Mouse (Mus musculus): Measurements from ENCODE around the gene Cyp4f18. TPM values are rescaled to one million over a fixed set of nuclear protein-coding genes. Genes with fewer than 3 reads are reported as not detected.

The Cyp4f18 gene
- polyA plus RNA-seq, 1 experiment from 2014 or later = 11.2 TPM

DNA sequence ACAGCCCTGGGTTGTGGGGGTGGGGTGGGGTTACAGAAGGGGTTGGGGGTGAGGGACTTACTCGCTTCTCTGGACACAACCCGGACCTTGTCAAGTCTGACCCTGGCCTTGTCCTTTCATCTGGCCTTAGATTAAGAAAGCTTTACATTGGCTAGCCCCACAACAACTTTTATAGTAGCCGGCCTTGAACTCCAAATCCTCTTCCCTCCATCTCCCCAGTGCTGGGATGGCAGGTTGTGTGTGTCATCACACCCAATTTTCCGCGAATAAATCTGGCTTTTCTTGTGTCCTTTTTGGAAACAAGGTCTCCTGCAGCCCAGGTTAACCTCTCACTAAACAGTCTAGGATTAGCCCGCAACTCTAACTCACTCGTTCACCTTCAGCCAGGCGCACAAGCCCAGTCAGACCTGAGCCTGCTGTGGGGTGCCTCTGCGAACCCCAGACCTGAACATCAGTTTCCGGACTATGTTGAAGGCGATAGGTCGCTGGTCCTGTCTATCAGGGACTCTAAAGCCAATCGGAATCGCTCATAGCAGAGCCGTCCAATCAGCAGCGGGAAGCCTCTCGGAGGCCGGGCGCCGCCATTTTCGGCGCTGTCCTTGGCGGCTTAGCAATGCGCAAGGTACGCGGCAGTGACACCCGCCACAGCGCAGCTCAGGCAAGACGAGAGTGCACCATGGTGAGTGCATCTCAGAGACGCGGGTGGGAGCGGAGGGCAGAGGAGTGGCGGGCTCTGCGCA lies 58.8 kb downstream of the Cyp4f18 start, which contains the start of gene Zfp961:
TSS of gene Zfp961 (plus strand) at position 557 of the 740 bp plus-strand sequence.
- no peaks in the 10 kb centered on the region for H3K27me3 ChIP-seq (replicated peaks; ENCODE audit: insufficient read depth, low read length)
- ATAC-seq (peak; percentile 100), DNase-seq (ENCODE audit: low spot score) (peak; percentile 97)
- peaks cover 11% of the 10 kb centered on the region for H3K4me1 ChIP-seq (ENCODE audit: insufficient read depth, low read depth, low read length)
- H3K9ac ChIP-seq (replicated peaks; ENCODE audit: low read depth) = peak within 1 kb of the TSS; percentile 64
- 3% methylated on average over 34 of the region's 34 CpGs for WGBS
- H3K27ac ChIP-seq (ENCODE audit: low read length) = peak within 1 kb of the TSS; percentile 72
- H3K4me3 ChIP-seq (ENCODE audit: low read depth, low read length) = peak within 1 kb of the TSS; percentile 67
- peak within 1 kb of the TSS; percentile 53 for H3K4me2 ChIP-seq (replicated peaks; ENCODE audit: low read depth, low read length)
- H3K36me3 ChIP-seq (ENCODE audit: insufficient read depth, low read length) = no peaks in the 10 kb centered on the region
- no peaks in the 10 kb centered on the region for H3K9me3 ChIP-seq (ENCODE audit: low read length)
- TF ChIP-seq CTCF (IDR thresholded peaks at IDR 0.05) = no peak
- no peak for TF ChIP-seq EP300 (IDR thresholded peaks at IDR 0.05)

DNA sequence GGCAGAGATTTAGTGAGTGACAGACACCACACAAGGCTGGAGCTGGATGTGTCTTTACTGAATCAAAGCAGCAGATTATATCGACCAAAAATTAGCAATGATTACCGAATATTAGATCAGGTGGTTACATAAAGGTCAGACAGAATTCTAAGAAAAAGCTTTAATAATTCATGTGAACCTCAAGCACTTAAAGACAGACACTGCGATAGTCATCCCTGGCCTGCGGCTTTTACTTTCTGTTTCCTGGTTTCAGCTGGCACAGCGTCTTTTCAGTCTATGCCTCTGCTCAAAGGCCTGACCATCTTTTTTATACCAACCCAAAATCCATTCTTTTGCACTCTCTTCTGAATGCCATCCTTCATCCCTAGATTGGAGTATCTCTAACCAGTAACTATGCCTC lies 60.8 kb downstream of the Cyp4f18 start:
- TF ChIP-seq CTCF (IDR thresholded peaks at IDR 0.05) (no peak), EP300 (IDR thresholded peaks at IDR 0.05) (no peak)
- H3K27me3 ChIP-seq (replicated peaks; ENCODE audit: insufficient read depth, low read length) = no peaks in the 10 kb centered on the region
- H3K4me3 ChIP-seq (ENCODE audit: low read depth, low read length) = no peak overlapping the region
- WGBS = 84% methylated on average over 5 of the region's 5 CpGs
- no peak overlapping the region for H3K9ac ChIP-seq (replicated peaks; ENCODE audit: low read depth)
- DNase-seq (ENCODE audit: low spot score) = no peak
- H3K27ac ChIP-seq (ENCODE audit: low read length) = no peak overlapping the region
- no peak overlapping the region for H3K4me2 ChIP-seq (replicated peaks; ENCODE audit: low read depth, low read length)
- H3K4me1 ChIP-seq (ENCODE audit: insufficient read depth, low read depth, low read length) = peaks cover 11% of the 10 kb centered on the region
- no peak for ATAC-seq
- H3K36me3 ChIP-seq (ENCODE audit: insufficient read depth, low read length) = no peaks in the 10 kb centered on the region
- H3K9me3 ChIP-seq (ENCODE audit: low read length) = no peaks in the 10 kb centered on the region

DNA sequence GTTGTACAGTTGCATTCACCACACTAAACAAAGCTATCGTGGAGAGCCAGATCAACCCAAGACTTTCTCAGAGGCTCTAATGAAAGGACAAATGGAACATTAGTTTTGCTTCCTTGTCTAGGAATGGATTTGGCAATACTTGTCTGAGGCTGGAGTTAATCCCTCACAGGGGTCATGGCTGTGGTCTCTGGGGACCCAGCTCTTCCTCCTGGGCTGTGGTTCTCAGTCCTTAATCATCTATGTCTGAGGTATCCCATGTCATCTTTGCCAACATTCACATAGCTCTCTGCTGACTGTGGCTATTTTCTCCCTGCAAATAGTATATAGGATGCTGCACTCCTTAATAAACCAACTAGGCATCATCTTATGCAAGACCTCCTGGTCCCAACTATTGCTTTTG lies 67.7 kb downstream of the Cyp4f18 start:
- Histone ChIP-seq H3K4me3 (ENCODE audit: low read depth, low read length) (no peak overlapping the region), H3K4me1 (ENCODE audit: insufficient read depth, low read depth, low read length) (no peaks in the 10 kb centered on the region), H3K27ac (ENCODE audit: low read length) (no peak overlapping the region), H3K4me2 (replicated peaks; ENCODE audit: low read depth, low read length) (no peak overlapping the region), H3K27me3 (replicated peaks; ENCODE audit: insufficient read depth, low read length) (no peaks in the 10 kb centered on the region), H3K9me3 (ENCODE audit: low read length) (no peaks in the 10 kb centered on the region), H3K36me3 (ENCODE audit: insufficient read depth, low read length) (no peaks in the 10 kb centered on the region), H3K9ac (replicated peaks; ENCODE audit: low read depth) (no peak overlapping the region)
- ATAC-seq = no peak
- no peak for TF ChIP-seq EP300 (IDR thresholded peaks at IDR 0.05)
- 78% methylated on average over 1 of the region's 1 CpGs for WGBS
- DNase-seq (ENCODE audit: low spot score) = no peak

DNA sequence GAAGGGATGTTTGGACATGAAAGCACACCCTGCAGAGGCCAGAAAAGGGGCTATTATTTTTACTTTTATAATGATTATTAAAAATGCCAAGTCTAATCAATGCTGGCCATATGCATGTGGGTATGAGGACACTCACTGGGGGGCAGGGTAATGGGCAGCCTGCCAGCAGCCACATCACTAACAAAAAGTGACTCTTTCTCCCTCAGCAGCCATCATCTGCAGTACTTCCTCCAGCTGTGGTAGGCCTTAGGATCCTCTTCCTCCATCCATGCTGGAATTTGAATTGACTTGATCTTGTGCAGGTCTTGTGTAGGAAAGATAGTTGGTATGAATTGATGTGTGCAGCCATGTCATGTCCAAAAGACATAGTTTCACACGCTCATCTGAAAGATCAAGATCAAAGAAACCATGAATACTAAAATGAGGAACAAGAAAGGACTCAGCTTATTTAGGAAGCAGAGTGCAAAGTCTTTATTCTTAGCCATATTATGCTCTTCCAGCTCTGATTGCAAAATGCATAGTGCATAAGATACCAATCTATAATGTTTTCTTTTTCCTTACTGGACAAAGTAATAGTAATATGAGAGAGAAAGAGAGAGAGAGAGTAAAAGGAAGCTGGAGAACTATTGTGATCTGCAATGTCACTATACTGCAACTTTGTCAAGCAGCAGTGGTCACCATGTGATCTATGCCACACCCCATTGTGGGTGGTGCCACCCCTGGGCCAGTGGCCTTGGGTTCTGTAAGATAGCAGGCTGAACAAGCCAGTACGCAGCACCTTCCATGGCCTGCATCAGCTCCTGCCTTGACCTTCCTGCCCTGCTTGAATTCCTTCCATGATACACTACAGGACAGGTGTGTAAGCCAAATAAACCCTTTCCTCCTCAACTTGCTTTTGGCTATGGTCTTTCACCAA lies 68.9 kb downstream of the Cyp4f18 start:
- H3K36me3 ChIP-seq (ENCODE audit: insufficient read depth, low read length) = no peaks in the 10 kb centered on the region
- no peak for DNase-seq (ENCODE audit: low spot score)
- H3K4me1 ChIP-seq (ENCODE audit: insufficient read depth, low read depth, low read length) = no peaks in the 10 kb centered on the region
- H3K4me2 ChIP-seq (replicated peaks; ENCODE audit: low read depth, low read length) = no peak overlapping the region
- WGBS = 76% methylated on average over 2 of the region's 2 CpGs
- no peak for TF ChIP-seq EP300 (IDR thresholded peaks at IDR 0.05)
- no peak for TF ChIP-seq CTCF (IDR thresholded peaks at IDR 0.05)
- no peak overlapping the region for H3K27ac ChIP-seq (ENCODE audit: low read length)
- H3K9ac ChIP-seq (replicated peaks; ENCODE audit: low read depth) = no peak overlapping the region
- no peaks in the 10 kb centered on the region for H3K9me3 ChIP-seq (ENCODE audit: low read length)
- H3K4me3 ChIP-seq (ENCODE audit: low read depth, low read length) = no peak overlapping the region
- no peaks in the 10 kb centered on the region for H3K27me3 ChIP-seq (replicated peaks; ENCODE audit: insufficient read depth, low read length)
- no peak for ATAC-seq

Other genes with a start within 250 kb of the Cyp4f18 start
- 3.6 and 3.9 TPM in 2 replicates for gene Zfp709, start 127.6 kb downstream of the Cyp4f18 start, polyA plus RNA-seq (2015; fragmentation: Nextera tagmentation; extraction: Ambion mirVana)
- gene Zfp882, start 101.0 kb downstream of the Cyp4f18 start, polyA plus RNA-seq (2015; fragmentation: Nextera tagmentation; extraction: Ambion mirVana) = 2.2 and 2.8 TPM in 2 replicates
- gene Zfp617, start 101.0 kb downstream of the Cyp4f18 start, polyA plus RNA-seq (2015; fragmentation: Nextera tagmentation; extraction: Ambion mirVana) = 11.9 and 12.9 TPM in 2 replicates
- 12.3 and 12.8 TPM in 2 replicates for gene Zfp961, start 58.6 kb downstream of the Cyp4f18 start, polyA plus RNA-seq (2015; fragmentation: Nextera tagmentation; extraction: Ambion mirVana)
- not detected in 2 replicates for gene Olfr372, start 31.6 kb upstream of the Cyp4f18 start, polyA plus RNA-seq (2015; fragmentation: Nextera tagmentation; extraction: Ambion mirVana)
- not detected in 2 replicates for gene Olfr373, start 73.6 kb upstream of the Cyp4f18 start, polyA plus RNA-seq (2015; fragmentation: Nextera tagmentation; extraction: Ambion mirVana)
- not detected in 2 replicates for gene Olfr374, start 97.4 kb upstream of the Cyp4f18 start, polyA plus RNA-seq (2015; fragmentation: Nextera tagmentation; extraction: Ambion mirVana)
- gene Tpm4, start 125.3 kb upstream of the Cyp4f18 start, polyA plus RNA-seq (2015; fragmentation: Nextera tagmentation; extraction: Ambion mirVana) = 585 and 648 TPM in 2 replicates
- gene Rab8a, start 151.6 kb upstream of the Cyp4f18 start, polyA plus RNA-seq (2015; fragmentation: Nextera tagmentation; extraction: Ambion mirVana) = 67.3 and 68.0 TPM in 2 replicates
- 0.46 and 0.78 TPM in 2 replicates for gene Hsh2d, start 180.0 kb upstream of the Cyp4f18 start, polyA plus RNA-seq (2015; fragmentation: Nextera tagmentation; extraction: Ambion mirVana)
- 0.17 and 0.25 TPM in 2 replicates for gene Cib3, start 203.2 kb upstream of the Cyp4f18 start, polyA plus RNA-seq (2015; fragmentation: Nextera tagmentation; extraction: Ambion mirVana)
- not detected in 2 replicates for gene Gm11034, start 204.0 kb upstream of the Cyp4f18 start, polyA plus RNA-seq (2015; fragmentation: Nextera tagmentation; extraction: Ambion mirVana)
- 63.7 and 69.3 TPM in 2 replicates for gene Fam32a, start 210.1 kb upstream of the Cyp4f18 start, polyA plus RNA-seq (2015; fragmentation: Nextera tagmentation; extraction: Ambion mirVana)
- gene Ap1m1, start 230.4 kb upstream of the Cyp4f18 start, polyA plus RNA-seq (2015; fragmentation: Nextera tagmentation; extraction: Ambion mirVana) = 65.3 and 68.2 TPM in 2 replicates